Mouse (Mus musculus): Measurements from ENCODE around the gene Gch1. TPM values are rescaled to one million over a fixed set of nuclear protein-coding genes. Genes with fewer than 3 reads are reported as not detected.
A peak's percentile ranks its signal among the peaks of the same experiment; 100 is the strongest.

The Gch1 gene
- polyA plus RNA-seq, 1 experiment from 2014 or later, result 6.0 TPM

GRCm38 (mm10) chr14:47190626-47191025 lies 1.4 kb upstream of the Gch1 start:
- 78% methylated on average over 4 of the region's 4 CpGs for WGBS
- ATAC-seq, result no peak
- no peaks in the 10 kb centered on the region for H3K36me3 ChIP-seq (ENCODE audit: control insufficient read depth, insufficient read depth, low read length)

GRCm38 (mm10) chr14:47189635-47189955 lies 382 bp upstream of the Gch1 start:
- ATAC-seq, result peak; percentile 61
- H3K9me3 ChIP-seq (replicated peaks; ENCODE audit: control insufficient read depth, low read length, poor library complexity, severe bottlenecking), result no peaks in the 10 kb centered on the region
- H3K9ac ChIP-seq (ENCODE audit: low read depth, low read length), result peak overlapping the region; percentile 74; the same call in 1 of the 2 replicates
- H3K4me1 ChIP-seq (ENCODE audit: control insufficient read depth, insufficient read depth, low read length), result peaks cover 7% of the 10 kb centered on the region
- H3K4me2 ChIP-seq (ENCODE audit: low read length), result peak overlapping the region; percentile 86
- H3K27ac ChIP-seq (ENCODE audit: low read length), result no peak overlapping the region
- peaks cover 12% of the 10 kb centered on the region for H3K27me3 ChIP-seq (ENCODE audit: control insufficient read depth, insufficient read depth, low read depth, low read length)
- WGBS, result 20% methylated on average over 8 of the region's 8 CpGs
- peak overlapping the region; percentile 89 for H3K4me3 ChIP-seq (ENCODE audit: low read depth, low read length)
- H3K36me3 ChIP-seq (ENCODE audit: control insufficient read depth, insufficient read depth, low read length), result no peaks in the 10 kb centered on the region

More at GRCm38 (mm10) chr14:47190626-47191025, 1.4 kb upstream of the Gch1 start:
- H3K27ac ChIP-seq (ENCODE audit: low read length), result no peak overlapping the region
- H3K4me3 ChIP-seq (ENCODE audit: low read depth, low read length), result no peak overlapping the region
- H3K4me1 ChIP-seq (ENCODE audit: control insufficient read depth, insufficient read depth, low read length), result peaks cover 7% of the 10 kb centered on the region
- no peak overlapping the region for H3K4me2 ChIP-seq (ENCODE audit: low read length)
- H3K9ac ChIP-seq (ENCODE audit: low read depth, low read length), result no peak overlapping the region
- H3K27me3 ChIP-seq (ENCODE audit: control insufficient read depth, insufficient read depth, low read depth, low read length), result peaks cover 12% of the 10 kb centered on the region
- H3K9me3 ChIP-seq (replicated peaks; ENCODE audit: control insufficient read depth, low read length, poor library complexity, severe bottlenecking), result no peaks in the 10 kb centered on the region

DNA sequence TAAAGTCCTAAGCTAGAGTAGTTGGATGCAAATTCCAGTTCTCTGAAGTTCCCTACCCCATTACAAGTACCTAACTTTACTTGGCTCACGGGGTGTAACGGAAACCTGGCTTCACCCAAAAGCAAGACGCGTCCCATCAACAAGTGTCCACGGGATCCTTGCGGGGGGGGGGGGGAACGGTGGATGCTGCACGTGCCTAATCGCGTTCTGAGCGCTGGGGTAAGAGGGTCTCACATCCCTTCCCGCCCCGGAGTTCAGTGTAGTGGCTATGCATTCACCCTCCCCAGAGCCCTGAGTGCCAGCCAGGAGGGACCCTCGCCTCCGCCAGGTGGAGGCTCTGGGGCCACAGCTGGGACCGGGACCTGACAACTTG lies 752 bp downstream of the Gch1 start:
- Histone ChIP-seq H3K9ac (ENCODE audit: low read depth, low read length) (peak overlapping the region; percentile 74), H3K27me3 (ENCODE audit: control insufficient read depth, insufficient read depth, low read depth, low read length) (peaks cover 12% of the 10 kb centered on the region), H3K36me3 (ENCODE audit: control insufficient read depth, insufficient read depth, low read length) (no peaks in the 10 kb centered on the region), H3K4me3 (ENCODE audit: low read depth, low read length) (peak overlapping the region; percentile 89), H3K27ac (ENCODE audit: low read length) (no peak overlapping the region), H3K4me2 (ENCODE audit: low read length) (peak overlapping the region; percentile 86), H3K4me1 (ENCODE audit: control insufficient read depth, insufficient read depth, low read length) (peaks cover 7% of the 10 kb centered on the region), H3K9me3 (replicated peaks; ENCODE audit: control insufficient read depth, low read length, poor library complexity, severe bottlenecking) (no peaks in the 10 kb centered on the region)
- ATAC-seq, result peak; percentile 59
- WGBS, result 0% methylated on average over 16 of the region's 16 CpGs

GRCm38 (mm10) chr14:47187666-47188360 lies 1.4 kb downstream of the Gch1 start:
- peaks cover 12% of the 10 kb centered on the region for H3K27me3 ChIP-seq (ENCODE audit: control insufficient read depth, insufficient read depth, low read depth, low read length)
- no peaks in the 10 kb centered on the region for H3K9me3 ChIP-seq (replicated peaks; ENCODE audit: control insufficient read depth, low read length, poor library complexity, severe bottlenecking)
- no peak for ATAC-seq
- no peak overlapping the region for H3K9ac ChIP-seq (ENCODE audit: low read depth, low read length)
- 32% methylated on average over 12 of the region's 12 CpGs for WGBS
- peaks cover 7% of the 10 kb centered on the region for H3K4me1 ChIP-seq (ENCODE audit: control insufficient read depth, insufficient read depth, low read length)
- H3K27ac ChIP-seq (ENCODE audit: low read length), result no peak overlapping the region
- peak overlapping the region; percentile 86; the same call in 1 of the 2 replicates for H3K4me2 ChIP-seq (ENCODE audit: low read length)
- peak overlapping the region; percentile 89; the same call in 1 of the 2 replicates for H3K4me3 ChIP-seq (ENCODE audit: low read depth, low read length)
- no peaks in the 10 kb centered on the region for H3K36me3 ChIP-seq (ENCODE audit: control insufficient read depth, insufficient read depth, low read length)

DNA sequence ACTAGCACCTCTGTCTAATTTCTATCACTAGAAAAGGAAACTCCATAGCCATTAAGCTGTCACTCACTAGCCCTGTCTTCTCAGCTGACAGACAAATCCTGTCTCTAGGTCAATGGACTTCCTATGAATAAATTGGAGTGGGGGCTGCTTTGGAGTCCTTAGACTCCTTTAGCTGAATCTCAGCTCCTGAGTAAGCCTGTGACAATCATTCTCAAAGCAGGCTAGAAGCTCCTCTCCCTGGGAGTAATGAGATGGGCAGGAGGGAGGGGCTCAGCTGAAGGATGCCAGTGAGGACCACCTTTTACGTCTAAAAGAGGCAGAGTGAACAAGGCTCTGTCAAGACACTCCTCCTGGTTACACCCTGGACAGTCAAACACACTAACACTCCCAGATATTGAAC lies 2.0 kb downstream of the Gch1 start:
- H3K27ac ChIP-seq (ENCODE audit: low read length), result no peak overlapping the region
- no peak for ATAC-seq
- H3K4me2 ChIP-seq (ENCODE audit: low read length), result no peak overlapping the region
- H3K9me3 ChIP-seq (replicated peaks; ENCODE audit: control insufficient read depth, low read length, poor library complexity, severe bottlenecking), result no peaks in the 10 kb centered on the region
- no peak overlapping the region for H3K4me3 ChIP-seq (ENCODE audit: low read depth, low read length)
- no peaks in the 10 kb centered on the region for H3K36me3 ChIP-seq (ENCODE audit: control insufficient read depth, insufficient read depth, low read length)
- no peak overlapping the region for H3K9ac ChIP-seq (ENCODE audit: low read depth, low read length)
- H3K27me3 ChIP-seq (ENCODE audit: control insufficient read depth, insufficient read depth, low read depth, low read length), result peaks cover 12% of the 10 kb centered on the region
- WGBS, result 14% methylated on average over 1 of the region's 1 CpGs
- H3K4me1 ChIP-seq (ENCODE audit: control insufficient read depth, insufficient read depth, low read length), result peaks cover 7% of the 10 kb centered on the region

- no peaks in the 10 kb centered on the region for H3K36me3 ChIP-seq (ENCODE audit: control insufficient read depth, insufficient read depth, low read length)
- no peak for ATAC-seq
- H3K9me3 ChIP-seq (replicated peaks; ENCODE audit: control insufficient read depth, low read length, poor library complexity, severe bottlenecking), result no peaks in the 10 kb centered on the region
- WGBS, result 87% methylated on average over 2 of the region's 2 CpGs
- peaks cover 12% of the 10 kb centered on the region for H3K27me3 ChIP-seq (ENCODE audit: control insufficient read depth, insufficient read depth, low read depth, low read length)
- no peak overlapping the region for H3K27ac ChIP-seq (ENCODE audit: low read length)
- H3K4me3 ChIP-seq (ENCODE audit: low read depth, low read length), result no peak overlapping the region
- H3K4me2 ChIP-seq (ENCODE audit: low read length), result no peak overlapping the region
- peaks cover 7% of the 10 kb centered on the region for H3K4me1 ChIP-seq (ENCODE audit: control insufficient read depth, insufficient read depth, low read length)
- no peak overlapping the region for H3K9ac ChIP-seq (ENCODE audit: low read depth, low read length)
Measured at GRCm38 (mm10) chr14:47186561-47186960, 2.7 kb downstream of the Gch1 start.

DNA sequence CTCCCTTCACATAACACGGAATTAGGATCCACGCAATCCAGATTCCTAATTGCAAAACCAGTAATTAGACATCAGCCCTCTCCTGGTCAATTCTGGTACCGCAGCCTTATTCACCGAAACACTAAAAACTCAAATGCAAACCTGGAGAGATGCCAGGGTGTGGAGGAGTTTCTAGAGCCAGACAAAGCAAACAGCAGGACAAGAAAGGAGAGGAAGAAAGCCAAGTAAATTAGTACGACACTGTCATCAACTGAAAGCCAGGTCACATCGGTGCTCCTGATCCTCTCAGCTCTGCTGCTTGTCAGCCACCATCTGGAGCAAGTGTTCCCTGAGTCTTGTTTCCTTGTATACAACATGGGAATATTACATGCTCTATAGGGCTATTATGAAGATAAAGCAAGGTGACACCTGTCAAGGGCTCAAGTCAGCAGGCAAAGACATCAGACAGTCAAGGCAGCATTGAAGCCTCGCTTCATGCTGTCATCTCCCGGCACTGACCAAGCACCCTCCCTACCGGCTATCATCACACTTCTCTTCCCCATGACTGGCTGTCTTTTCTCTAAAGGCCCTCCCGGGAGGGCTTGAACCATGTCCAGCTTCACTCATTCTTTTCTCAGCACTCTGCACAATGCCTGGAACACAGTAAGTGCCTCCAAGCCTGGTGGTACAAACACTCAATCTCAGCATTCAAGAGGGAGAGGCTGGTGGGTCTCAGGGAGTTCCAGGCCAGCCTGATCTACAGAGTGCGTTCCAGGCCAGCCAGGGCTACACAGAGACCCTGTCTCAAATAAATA lies 7.5 kb downstream of the Gch1 start:
- no peak for ATAC-seq
- WGBS, result 57% methylated on average over 11 of the region's 11 CpGs
- Histone ChIP-seq H3K27me3 (ENCODE audit: control insufficient read depth, insufficient read depth, low read depth, low read length) (no peaks in the 10 kb centered on the region), H3K9ac (ENCODE audit: low read depth, low read length) (no peak overlapping the region), H3K4me1 (ENCODE audit: control insufficient read depth, insufficient read depth, low read length) (no peaks in the 10 kb centered on the region), H3K27ac (ENCODE audit: low read length) (no peak overlapping the region), H3K9me3 (replicated peaks; ENCODE audit: control insufficient read depth, low read length, poor library complexity, severe bottlenecking) (no peaks in the 10 kb centered on the region), H3K4me3 (ENCODE audit: low read depth, low read length) (no peak overlapping the region), H3K4me2 (ENCODE audit: low read length) (no peak overlapping the region), H3K36me3 (ENCODE audit: control insufficient read depth, insufficient read depth, low read length) (no peaks in the 10 kb centered on the region)

GRCm38 (mm10) chr14:47178851-47179250 lies 10.4 kb downstream of the Gch1 start:
- Histone ChIP-seq H3K27ac (ENCODE audit: low read length) (no peak overlapping the region), H3K9ac (ENCODE audit: low read depth, low read length) (no peak overlapping the region), H3K9me3 (replicated peaks; ENCODE audit: control insufficient read depth, low read length, poor library complexity, severe bottlenecking) (no peaks in the 10 kb centered on the region), H3K27me3 (ENCODE audit: control insufficient read depth, insufficient read depth, low read depth, low read length) (no peaks in the 10 kb centered on the region), H3K4me2 (ENCODE audit: low read length) (no peak overlapping the region), H3K4me3 (ENCODE audit: low read depth, low read length) (no peak overlapping the region), H3K4me1 (ENCODE audit: control insufficient read depth, insufficient read depth, low read length) (no peaks in the 10 kb centered on the region), H3K36me3 (ENCODE audit: control insufficient read depth, insufficient read depth, low read length) (no peaks in the 10 kb centered on the region)
- no peak for ATAC-seq
- WGBS, result 83% methylated on average over 5 of the region's 5 CpGs

- no peaks in the 10 kb centered on the region for H3K27me3 ChIP-seq (ENCODE audit: control insufficient read depth, insufficient read depth, low read depth, low read length)
- no peak overlapping the region for H3K27ac ChIP-seq (ENCODE audit: low read length)
- H3K9me3 ChIP-seq (replicated peaks; ENCODE audit: control insufficient read depth, low read length, poor library complexity, severe bottlenecking), result no peaks in the 10 kb centered on the region
- no peak for ATAC-seq
- no peaks in the 10 kb centered on the region for H3K4me1 ChIP-seq (ENCODE audit: control insufficient read depth, insufficient read depth, low read length)
- 63% methylated on average over 13 of the region's 13 CpGs for WGBS
- no peak overlapping the region for H3K4me3 ChIP-seq (ENCODE audit: low read depth, low read length)
- H3K9ac ChIP-seq (ENCODE audit: low read depth, low read length), result no peak overlapping the region
- no peaks in the 10 kb centered on the region for H3K36me3 ChIP-seq (ENCODE audit: control insufficient read depth, insufficient read depth, low read length)
- H3K4me2 ChIP-seq (ENCODE audit: low read length), result peak overlapping the region; percentile 12; the same call in 1 of the 2 replicates
Measured at GRCm38 (mm10) chr14:47177846-47178414, 11.3 kb downstream of the Gch1 start.

All from midbrain, embryonic 16.5 days (tissue).